ENCODE assay signal across 8 mouse cellular contexts in genomic region chr19:47464304-47465241, GRCm38 (mm10). TPM values are rescaled to one million over a fixed set of nuclear protein-coding genes. Genes with fewer than 3 reads are reported as not detected.
DNase-seq lines count a peak whose midpoint lies in the region; ATAC-seq lines count a peak whose summit lies in the region.

TSS of gene Sh3pxd2a (minus strand) at chr19:47464401.

- no peak for DNase-seq in left cerebral cortex, adult 18-20 months (ENCODE audit: low spot score in 2 of 2)
- DNase-seq in left cerebral cortex, adult 9 months (ENCODE audit: low spot score in 2 of 2): no peak
- DNase-seq in gastrocnemius, postnatal 4 days (ENCODE audit: low spot score in 2 of 2): peak; percentile 56 to 72
- peak; percentile 79 for DNase-seq in liver, embryonic 11.5 days (ENCODE audit: low spot score)
- DNase-seq in neural tube, embryonic 10.5 days (ENCODE audit: extremely low spot score, low spot score): peak; percentile 86
- DNase-seq in adipocyte (ENCODE audit: low spot score): no peak

- H3K4me2 ChIP-seq in liver, embryonic 11.5 days: peak within 1 kb of the TSS; percentile 97

- under 1% methylated on average over 60 of the region's 70 CpGs for WGBS in liver, embryonic 11.5 days

- peak; percentile 68 for ATAC-seq in inflammation-experienced regulatory T-cells, adult 6 months
- peak; percentile 86 for ATAC-seq in liver, embryonic 11.5 days (replicated peaks; ENCODE audit: low FRiP score)

- H3K27me3 ChIP-seq in liver, embryonic 11.5 days (replicated peaks; ENCODE audit: control insufficient read depth, insufficient read depth, low read length): no peaks in the 10 kb centered on the region

- H3K4me3 ChIP-seq in brown adipose tissue, adult 24 weeks (ENCODE audit: insufficient read depth, low read depth, low read length): peak within 1 kb of the TSS; percentile 68
- peak within 1 kb of the TSS; percentile 78 for H3K4me3 ChIP-seq in liver, embryonic 11.5 days (ENCODE audit: low read depth, low read length)

- peaks cover 18% of the 10 kb centered on the region for H3K4me1 ChIP-seq in brown adipose tissue, adult 24 weeks (ENCODE audit: control insufficient read depth, insufficient read depth, insufficient read length, low read length)
- peaks cover 26% of the 10 kb centered on the region for H3K4me1 ChIP-seq in liver, embryonic 11.5 days (replicated peaks; ENCODE audit: control insufficient read depth, insufficient read depth, low read length)

- H3K9me3 ChIP-seq in liver, embryonic 11.5 days (ENCODE audit: control insufficient read depth, low read length): no peaks in the 10 kb centered on the region

- peak within 1 kb of the TSS; percentile 64 for H3K27ac ChIP-seq in brown adipose tissue, adult 24 weeks (replicated peaks; ENCODE audit: low read depth, low read length)
- peak within 1 kb of the TSS; percentile 88 for H3K27ac ChIP-seq in liver, embryonic 11.5 days (ENCODE audit: low read depth, low read length)

- no peaks in the 10 kb centered on the region for H3K36me3 ChIP-seq in liver, embryonic 11.5 days (ENCODE audit: control insufficient read depth, insufficient read depth, low read length)

- H3K9ac ChIP-seq in liver, embryonic 11.5 days (ENCODE audit: low read depth, low read length): peak within 1 kb of the TSS; percentile 84

RNA-seq across cellular contexts. Expression of gene Sh3pxd2a, which starts in this region (rescaled TPM):
- 10 to 100 TPM; 31.8 to 32.4 TPM for total RNA-seq in left cerebral cortex, adult 18-20 months (2021)
- 86.1 and 119 TPM in 2 replicates for polyA plus RNA-seq in brown adipose tissue, adult 24 weeks (2012; ENCODE audit: insufficient read depth, insufficient read length, missing spikeins)
- 100 to 1,000 TPM; 124 to 134 TPM for total RNA-seq in gastrocnemius, postnatal 4 days (2021)
- under 1 TPM; 0.30 to 0.87 (median 0.54) TPM for polyA plus RNA-seq in inflammation-experienced regulatory T-cells, adult 6 months (2017; shearing (Covaris generic))
- 2.9 and 3.6 TPM in 2 replicates for polyA plus RNA-seq in liver, embryonic 11.5 days (2014; fragmentation: Nextera tagmentation; extraction: Ambion mirVana)

Comparison
In these comparisons a context has a peak if more than half of its experiments do, and no peak if none do; other contexts are left out.
1. RNA of gene Sh3pxd2a (polyA plus RNA-seq): 86.1 to 119 TPM in brown adipose tissue, adult 24 weeks; 2.9 to 3.6 TPM in liver, embryonic 11.5 days and 0.30 to 0.87 TPM in inflammation-experienced regulatory T-cells, adult 6 months; every median in the first group is over 10 times any median in the second.
2. Peak in ATAC-seq in inflammation-experienced regulatory T-cells, adult 6 months; RNA of the gene not detected or under 1 TPM.
3. DNase-seq: peak in gastrocnemius, postnatal 4 days (2 of 2), liver, embryonic 11.5 days (single experiment) and neural tube, embryonic 10.5 days (single experiment); none in left cerebral cortex, adult 18-20 months (0 of 2), left cerebral cortex, adult 9 months (0 of 2) and adipocyte (single experiment).